Mouse (Mus musculus): ENCODE results near the gene Myrf.

Myrf gene

GRCm38 (mm10) chr19:10240654-10241305 is at the start of gene Myrf:
Gene Myrf (minus strand): TSS chr19:10240748.
- peak; percentile 59 for DNase-seq (ENCODE audit: low read depth)

GRCm38 (mm10) chr19:10289609-10290150 is 49.1 kb upstream of the Myrf start:
- no peak for DNase-seq (ENCODE audit: low read depth)

GRCm38 (mm10) chr19:10288125-10289040 is 47.8 kb upstream of the Myrf start:
- no peak for DNase-seq (ENCODE audit: low read depth)

- no peak for DNase-seq (ENCODE audit: low read depth)
Observed at GRCm38 (mm10) chr19:10286458-10286872, 45.9 kb upstream of the Myrf start.

GRCm38 (mm10) chr19:10280771-10281540 is 40.4 kb upstream of the Myrf start:
- DNase-seq (ENCODE audit: low read depth), result no peak

GRCm38 (mm10) chr19:10279668-10280067 is 39.1 kb upstream of the Myrf start:
- no peak for DNase-seq (ENCODE audit: low read depth)

GRCm38 (mm10) chr19:10278669-10279324 is 38.2 kb upstream of the Myrf start:
- DNase-seq (ENCODE audit: low read depth), result no peak

GRCm38 (mm10) chr19:10277759-10278158 is 37.2 kb upstream of the Myrf start:
- no peak for DNase-seq (ENCODE audit: low read depth)

GRCm38 (mm10) chr19:10277331-10277730 is 36.8 kb upstream of the Myrf start:
- no peak for DNase-seq (ENCODE audit: low read depth)

- no peak for DNase-seq (ENCODE audit: low read depth)
Observed at GRCm38 (mm10) chr19:10276483-10277144, 36.1 kb upstream of the Myrf start.

- no peak for DNase-seq (ENCODE audit: low read depth)
Observed at GRCm38 (mm10) chr19:10274056-10274455, 33.5 kb upstream of the Myrf start.

GRCm38 (mm10) chr19:10272746-10273145 is 32.2 kb upstream of the Myrf start:
- no peak for DNase-seq (ENCODE audit: low read depth)

- no peak for DNase-seq (ENCODE audit: low read depth)
Observed at GRCm38 (mm10) chr19:10271592-10271991, 31.0 kb upstream of the Myrf start.

- DNase-seq (ENCODE audit: low read depth), result no peak
Observed at GRCm38 (mm10) chr19:10270356-10270755, 29.8 kb upstream of the Myrf start.

GRCm38 (mm10) chr19:10268851-10269250 is 28.3 kb upstream of the Myrf start:
- DNase-seq (ENCODE audit: low read depth), result no peak

- no peak for DNase-seq (ENCODE audit: low read depth)
Observed at GRCm38 (mm10) chr19:10267953-10268352, 27.4 kb upstream of the Myrf start.

- DNase-seq (ENCODE audit: low read depth), result no peak
Observed at GRCm38 (mm10) chr19:10267057-10267456, 26.5 kb upstream of the Myrf start.

- peak; percentile 27 for DNase-seq (ENCODE audit: low read depth)
Observed at GRCm38 (mm10) chr19:10266196-10266850, 25.8 kb upstream of the Myrf start.

- DNase-seq (ENCODE audit: low read depth), result no peak
Observed at GRCm38 (mm10) chr19:10261369-10261768, 20.8 kb upstream of the Myrf start.

GRCm38 (mm10) chr19:10258279-10259011 is 17.9 kb upstream of the Myrf start:
- peak; percentile 42 for DNase-seq (ENCODE audit: low read depth)
